Mouse (Mus musculus): ENCODE data around the gene Pex14.

Gene Pex14

DNA sequence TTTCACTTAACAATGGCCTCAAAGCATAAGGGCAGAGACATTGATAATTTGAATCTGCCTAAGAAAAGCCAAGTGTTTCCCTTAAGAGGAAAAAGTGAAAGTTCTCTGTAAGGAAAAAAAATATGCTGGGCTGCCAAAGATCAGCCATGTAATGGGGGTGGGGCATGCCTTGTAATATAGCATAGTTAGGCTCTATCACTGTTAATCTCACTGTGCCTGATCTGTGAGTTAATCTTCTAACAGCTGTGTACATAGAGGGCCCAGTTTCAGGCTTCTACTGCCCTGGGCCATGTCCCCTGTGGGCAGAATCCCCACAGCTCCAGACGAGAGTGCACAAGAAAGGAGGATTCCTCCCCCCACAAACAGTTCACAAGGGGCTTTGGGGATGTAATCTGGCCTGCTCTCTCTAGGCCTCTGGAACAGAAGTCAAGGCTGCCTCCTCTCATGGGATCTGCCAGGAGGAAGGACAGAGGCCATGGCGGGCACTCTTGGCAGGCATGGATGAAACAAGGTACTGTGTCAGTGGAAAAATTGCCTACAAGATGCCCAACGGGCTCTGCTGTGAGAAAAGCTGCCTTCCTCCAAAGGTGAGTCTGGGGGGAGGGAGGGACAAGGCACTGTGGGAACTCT is 127.9 kb downstream of the Pex14 start:
- in situ Hi-C loops (cut with MboI; ENCODE audit: low pct_unique_long_range_greater_than_20kb in 1 of 2, low sequenced_read_pairs in 2 of 2, unreplicated experiment in 1 of 2): no loop called here

DNA sequence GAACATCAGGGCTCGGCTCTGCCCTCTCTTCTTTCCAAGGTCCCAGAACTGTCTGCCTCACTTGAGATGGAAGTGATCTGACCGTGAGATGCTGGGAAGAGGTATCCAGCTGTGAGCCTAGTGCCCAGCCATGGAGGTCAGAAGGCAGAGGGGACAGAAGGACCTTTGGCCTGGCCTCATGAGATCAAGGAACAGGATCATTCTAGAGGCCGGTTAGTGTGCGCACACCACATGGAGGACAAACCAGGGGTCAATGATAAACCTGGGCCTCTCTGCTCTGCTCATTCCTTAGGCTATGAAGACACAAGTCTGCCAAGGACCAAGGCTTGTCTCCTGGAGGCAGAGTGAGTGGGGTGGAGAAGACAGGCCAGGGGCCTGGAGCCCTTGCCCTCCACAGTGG is 128.9 kb downstream of the Pex14 start:
- in situ Hi-C loops (cut with MboI; ENCODE audit: low pct_unique_long_range_greater_than_20kb in 1 of 2, low sequenced_read_pairs in 2 of 2, unreplicated experiment in 1 of 2): no loop called here

DNA sequence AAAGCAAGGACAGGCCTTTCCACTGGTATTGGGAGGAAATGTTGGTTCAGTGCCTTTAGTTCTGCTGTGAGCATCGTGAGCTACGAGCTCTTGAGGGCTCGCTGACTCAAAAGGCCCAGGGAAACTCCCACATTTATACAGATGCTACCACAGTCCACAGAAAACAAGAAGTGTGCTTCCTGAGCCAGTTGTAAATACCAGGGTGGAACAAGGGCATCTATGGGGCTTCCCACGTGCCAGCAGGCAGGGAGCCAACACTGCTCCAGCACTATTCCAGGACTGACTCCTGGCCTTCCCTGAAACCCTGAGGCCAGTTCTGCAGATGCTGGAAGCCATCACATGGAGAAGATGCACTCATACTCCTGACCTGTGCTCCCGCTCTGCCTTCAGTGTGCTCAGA is 130.1 kb downstream of the Pex14 start:
- in situ Hi-C loops (cut with MboI; ENCODE audit: low pct_unique_long_range_greater_than_20kb in 1 of 2, low sequenced_read_pairs in 2 of 2, unreplicated experiment in 1 of 2): no loop called here

DNA sequence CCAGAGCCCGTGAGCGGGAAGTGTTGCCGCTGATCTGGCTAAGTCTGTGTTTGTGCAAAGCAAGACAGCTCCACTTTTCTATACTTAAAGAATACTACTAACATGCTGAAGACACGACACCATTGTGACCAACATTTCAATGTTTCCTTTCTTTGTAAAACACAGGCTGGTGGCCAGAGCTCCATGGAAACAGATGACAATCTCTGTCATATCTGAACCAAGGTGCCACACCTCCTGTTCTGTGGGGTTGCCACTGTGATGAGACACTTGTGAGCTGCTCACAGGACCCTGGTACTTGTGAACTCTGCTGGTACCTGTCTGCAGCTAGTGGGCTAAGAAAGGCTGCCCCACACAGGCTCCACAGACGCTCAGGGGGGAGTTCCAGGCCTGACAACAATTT is 130.8 kb downstream of the Pex14 start:
- in situ Hi-C loops (cut with MboI; ENCODE audit: low pct_unique_long_range_greater_than_20kb in 1 of 2, low sequenced_read_pairs in 2 of 2, unreplicated experiment in 1 of 2): no loop called here

DNA sequence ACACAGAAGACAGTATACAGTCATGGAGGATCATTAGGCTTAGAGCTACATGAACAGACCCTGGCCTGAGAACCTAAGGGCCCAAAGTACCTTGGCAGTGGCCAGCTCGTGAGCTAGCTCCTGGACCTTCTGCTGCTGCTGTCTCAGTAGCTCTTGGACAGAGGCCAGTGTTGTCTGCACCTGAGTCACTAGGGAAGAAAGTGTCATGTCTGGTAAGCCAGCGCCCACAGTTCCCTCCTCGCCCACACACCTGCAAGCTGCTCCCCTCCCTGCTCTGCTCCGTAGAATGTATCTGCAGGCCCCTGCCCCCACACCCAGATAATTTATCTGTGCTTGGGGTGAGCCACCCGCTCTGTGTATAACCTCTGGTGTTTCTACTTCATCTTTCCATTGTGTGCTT is 133.5 kb downstream of the Pex14 start:
- in situ Hi-C loops (cut with MboI; ENCODE audit: low pct_unique_long_range_greater_than_20kb in 1 of 2, low sequenced_read_pairs in 2 of 2, unreplicated experiment in 1 of 2): no loop called here

DNA sequence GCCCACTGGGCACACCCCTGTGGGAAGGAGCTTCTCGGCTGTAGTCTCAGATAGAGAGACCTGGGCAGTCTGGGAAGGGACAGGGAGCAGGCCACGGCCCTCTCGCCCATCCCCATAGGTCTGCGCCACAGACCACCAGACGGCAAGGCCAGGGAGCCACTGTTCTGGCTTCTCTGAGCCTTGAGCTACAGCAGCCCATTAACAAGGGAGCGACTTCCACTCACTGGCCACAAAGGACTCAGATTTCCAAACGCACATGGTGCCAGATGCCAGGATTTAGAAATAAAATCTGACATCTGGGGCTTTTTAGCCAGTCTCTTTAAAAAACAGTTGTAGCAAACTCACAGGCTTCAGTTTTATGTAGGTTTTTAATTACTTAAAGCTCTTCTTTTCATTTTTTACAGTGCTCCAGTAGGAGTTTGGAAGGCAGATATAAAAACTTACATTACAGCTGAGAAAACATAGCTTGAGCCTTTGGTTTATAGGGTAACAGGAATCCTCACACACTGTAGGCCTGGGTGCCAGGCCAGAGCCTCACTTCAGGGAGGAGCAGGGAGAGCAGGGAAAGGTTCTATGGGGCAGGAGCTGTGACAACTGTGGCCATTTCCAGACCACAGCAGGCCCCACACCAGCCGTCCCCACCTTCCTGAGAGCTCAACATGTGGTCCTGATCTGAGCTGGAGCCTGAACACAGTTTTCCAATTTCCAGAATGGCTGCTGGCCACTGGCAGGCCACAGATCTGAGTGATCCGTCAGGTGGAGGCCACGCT is 134.9 kb downstream of the Pex14 start:
- in situ Hi-C loops (cut with MboI; ENCODE audit: low pct_unique_long_range_greater_than_20kb in 1 of 2, low sequenced_read_pairs in 2 of 2, unreplicated experiment in 1 of 2): no loop called here

DNA sequence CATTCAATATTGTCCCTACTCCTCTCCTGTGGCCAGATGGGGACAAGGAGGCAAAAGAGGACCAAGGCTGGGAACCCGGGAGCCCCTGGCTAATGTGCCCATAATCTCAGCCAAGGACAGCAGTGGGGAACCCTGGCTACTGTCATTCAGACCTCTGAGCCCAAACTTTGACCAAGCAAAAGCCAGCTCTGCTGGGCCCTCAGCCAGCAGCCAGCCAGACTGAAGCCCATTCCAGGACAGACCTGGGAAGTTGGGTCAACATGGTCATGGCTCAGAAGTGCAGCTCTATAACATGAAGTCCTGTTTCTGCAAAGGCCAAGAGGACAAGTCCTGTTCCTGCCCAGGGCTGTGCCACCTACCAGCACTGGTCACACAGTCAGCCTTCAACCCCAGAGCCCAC is 137.6 kb downstream of the Pex14 start:
- in situ Hi-C loops (cut with MboI; ENCODE audit: low pct_unique_long_range_greater_than_20kb in 1 of 2, low sequenced_read_pairs in 2 of 2, unreplicated experiment in 1 of 2): no loop called here

DNA sequence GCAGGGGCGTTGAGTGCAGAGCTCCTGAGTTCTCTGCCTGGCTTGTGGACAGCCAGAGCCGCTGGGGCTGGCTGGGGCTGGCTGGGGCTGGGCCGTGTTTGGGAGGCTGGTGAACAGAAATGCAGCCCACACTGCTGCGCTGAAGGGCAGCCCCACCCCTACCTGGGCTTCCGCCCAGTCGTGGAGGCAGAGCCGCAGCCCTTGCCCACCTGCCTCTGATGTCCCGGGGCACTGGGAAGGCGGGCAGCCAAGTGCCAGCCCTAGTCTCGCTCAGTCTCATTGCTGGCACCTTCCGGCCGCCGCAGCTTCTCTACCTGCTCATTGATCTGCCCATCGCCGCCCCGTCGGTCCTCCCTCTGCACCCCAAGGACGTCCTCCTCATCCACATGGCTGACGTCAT is 138.6 kb downstream of the Pex14 start:
- in situ Hi-C loops (cut with MboI; ENCODE audit: low pct_unique_long_range_greater_than_20kb in 1 of 2, low sequenced_read_pairs in 2 of 2, unreplicated experiment in 1 of 2): no loop called here

DNA sequence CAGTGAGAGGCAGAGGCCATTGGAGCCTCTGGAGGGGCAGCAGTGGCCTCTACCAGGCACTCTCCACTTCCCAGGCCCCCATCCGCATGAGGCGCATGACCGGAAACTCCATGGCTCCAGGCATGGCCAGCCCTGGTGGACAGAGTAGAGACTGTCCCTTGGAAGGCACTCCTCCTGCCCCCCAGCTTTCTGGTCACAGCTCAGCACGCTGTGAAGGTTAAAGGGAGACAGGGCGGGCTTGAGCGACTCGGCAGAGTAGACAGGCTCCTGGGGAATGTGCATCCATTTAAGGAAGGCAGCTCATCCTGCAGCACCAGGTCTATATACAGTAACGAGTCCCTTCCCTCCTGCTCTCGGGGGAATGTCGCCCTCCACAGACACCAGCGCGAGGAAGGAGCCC is 139.7 kb downstream of the Pex14 start:
- in situ Hi-C loops (cut with MboI; ENCODE audit: low pct_unique_long_range_greater_than_20kb in 1 of 2, low sequenced_read_pairs in 2 of 2, unreplicated experiment in 1 of 2): no loop called here

DNA sequence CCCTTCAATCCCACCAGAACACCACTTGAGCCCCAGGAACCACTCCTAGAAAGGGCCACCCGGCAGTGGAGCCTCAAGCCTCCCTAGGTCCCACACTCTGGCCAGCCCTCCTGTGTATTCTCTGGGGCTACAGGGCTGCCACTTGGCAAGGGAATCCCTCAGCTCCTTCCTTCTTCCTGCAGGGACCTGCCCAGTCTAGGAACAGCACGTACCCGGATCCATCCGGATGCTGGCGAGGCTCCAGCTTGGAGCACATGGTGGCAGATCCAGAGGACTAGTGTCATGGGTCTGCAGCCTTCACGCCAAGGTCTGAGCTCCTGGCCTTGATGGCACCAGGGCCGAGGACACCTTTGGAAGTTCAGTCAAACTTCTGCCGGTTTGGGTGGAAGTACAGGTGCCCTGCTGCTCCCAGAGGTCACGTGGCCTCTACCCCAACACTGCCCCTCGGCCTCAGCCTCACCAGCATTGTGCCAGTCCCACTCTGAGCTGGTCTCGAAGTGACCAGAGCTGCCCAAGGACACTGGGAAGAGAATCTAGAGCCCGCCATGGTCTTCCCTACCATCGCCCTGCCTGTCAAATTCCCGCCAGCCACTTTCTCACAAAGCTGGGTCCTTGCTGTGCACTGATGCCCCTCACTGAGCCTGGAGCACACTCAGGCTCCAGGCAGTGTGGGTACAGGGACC is 144.4 kb downstream of the Pex14 start:
- in situ Hi-C loops (cut with MboI; ENCODE audit: low pct_unique_long_range_greater_than_20kb in 1 of 2, low sequenced_read_pairs in 2 of 2, unreplicated experiment in 1 of 2): no loop called here

DNA sequence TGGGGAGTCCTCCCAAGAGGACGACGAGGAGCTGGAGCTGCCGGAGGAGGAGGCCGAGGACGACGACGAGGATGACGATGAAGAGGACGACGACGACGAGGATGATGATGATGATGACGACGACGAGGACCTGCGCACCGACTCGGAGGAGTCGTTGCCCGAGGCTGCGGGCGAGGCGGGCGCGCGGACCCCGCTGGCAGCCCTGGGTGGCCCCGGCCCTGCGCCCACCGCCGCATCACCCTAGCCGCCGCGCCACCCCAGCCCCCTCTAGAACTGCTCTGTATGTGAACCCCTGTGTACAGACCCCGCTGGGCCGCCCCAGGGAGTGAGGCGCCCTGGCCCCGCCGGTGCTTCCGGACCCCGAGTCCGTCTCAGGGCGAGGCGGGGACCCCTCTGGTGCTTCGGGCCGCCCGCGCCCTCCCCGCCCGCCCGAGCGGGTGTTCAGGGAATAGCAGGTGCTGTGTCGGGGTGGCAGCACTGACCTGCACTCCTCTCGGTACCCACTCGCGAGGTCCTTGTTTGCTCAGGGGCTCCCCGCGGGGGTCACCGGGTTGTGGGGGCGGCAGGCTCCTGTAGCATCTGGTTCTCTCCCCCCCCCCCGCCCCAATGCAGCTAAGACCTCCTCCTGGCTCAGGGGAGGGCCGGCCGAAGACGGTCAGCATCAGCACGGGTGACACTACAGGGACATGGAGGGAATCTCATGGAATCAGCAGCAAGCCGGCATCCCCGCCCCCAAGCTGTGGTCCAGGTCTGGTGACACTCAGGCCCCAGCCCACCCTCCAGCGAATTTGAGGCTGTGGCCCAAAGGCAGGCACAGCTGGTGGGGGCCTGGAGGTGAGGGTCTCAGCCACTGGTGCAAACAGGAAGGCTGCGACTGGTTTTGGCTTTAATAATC is 147.1 kb downstream of the Pex14 start:
- in situ Hi-C loops (cut with MboI; ENCODE audit: low pct_unique_long_range_greater_than_20kb in 1 of 2, low sequenced_read_pairs in 2 of 2, unreplicated experiment in 1 of 2): no loop called here

DNA sequence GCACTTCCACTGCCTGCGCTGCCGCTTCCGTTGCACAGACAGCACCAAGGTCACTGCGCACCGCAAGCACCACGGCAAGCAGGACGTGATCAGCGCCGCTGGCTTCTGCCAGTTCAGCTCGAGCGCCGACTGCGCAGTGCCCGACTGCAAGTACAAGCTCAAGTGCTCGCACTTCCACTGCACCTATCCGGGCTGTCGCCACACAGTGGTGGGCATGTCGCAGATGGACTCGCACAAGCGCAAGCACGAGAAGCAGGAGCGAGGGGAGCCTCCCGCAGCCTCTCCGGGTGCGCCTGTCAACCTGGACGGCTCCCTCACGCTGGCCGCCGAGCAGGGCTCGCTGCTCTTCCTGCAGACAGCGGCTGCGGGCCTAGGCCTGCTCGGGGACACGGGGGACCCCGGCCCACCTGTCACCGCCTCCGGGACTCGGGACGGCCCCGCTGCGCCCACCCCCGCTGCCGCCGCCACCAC is 147.8 kb downstream of the Pex14 start:
- in situ Hi-C loops (cut with MboI; ENCODE audit: low pct_unique_long_range_greater_than_20kb in 1 of 2, low sequenced_read_pairs in 2 of 2, unreplicated experiment in 1 of 2): no loop called here

DNA sequence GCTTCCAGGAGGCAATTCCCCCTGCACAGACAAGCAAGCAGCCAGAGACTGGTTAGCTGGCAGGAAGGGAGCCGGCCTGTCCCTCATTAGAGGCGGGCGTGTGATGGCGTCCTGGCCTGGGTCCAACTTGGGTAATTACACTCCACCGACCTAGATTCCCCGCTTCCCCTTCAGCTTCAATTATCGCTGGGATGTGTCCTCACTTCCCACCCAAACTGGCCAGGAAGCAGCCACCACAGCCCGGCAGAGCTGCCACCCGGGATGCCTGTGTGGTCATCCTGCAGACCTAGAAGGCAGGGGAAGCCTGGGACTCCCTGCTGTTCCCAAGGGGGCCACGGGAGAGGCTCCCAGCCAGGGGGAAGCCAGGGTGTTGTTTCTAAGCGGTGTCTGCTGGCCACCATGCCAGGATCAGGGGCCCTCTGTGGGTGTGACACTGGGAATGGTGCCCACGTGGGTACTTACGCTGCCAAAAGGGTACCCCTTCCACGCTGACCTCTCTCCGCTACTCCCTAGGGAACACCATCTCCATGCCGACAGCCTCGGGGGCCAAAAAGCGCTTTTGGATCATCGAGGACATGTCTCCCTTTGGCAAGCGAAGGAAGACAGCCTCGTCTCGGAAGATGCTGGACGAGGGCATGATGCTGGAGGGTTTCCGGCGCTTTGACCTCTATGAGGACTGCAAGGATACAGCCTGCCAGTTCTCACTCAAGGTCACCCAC is 148.6 kb downstream of the Pex14 start:
- in situ Hi-C loops (cut with MboI; ENCODE audit: low pct_unique_long_range_greater_than_20kb in 1 of 2, low sequenced_read_pairs in 2 of 2, unreplicated experiment in 1 of 2): no loop called here

DNA sequence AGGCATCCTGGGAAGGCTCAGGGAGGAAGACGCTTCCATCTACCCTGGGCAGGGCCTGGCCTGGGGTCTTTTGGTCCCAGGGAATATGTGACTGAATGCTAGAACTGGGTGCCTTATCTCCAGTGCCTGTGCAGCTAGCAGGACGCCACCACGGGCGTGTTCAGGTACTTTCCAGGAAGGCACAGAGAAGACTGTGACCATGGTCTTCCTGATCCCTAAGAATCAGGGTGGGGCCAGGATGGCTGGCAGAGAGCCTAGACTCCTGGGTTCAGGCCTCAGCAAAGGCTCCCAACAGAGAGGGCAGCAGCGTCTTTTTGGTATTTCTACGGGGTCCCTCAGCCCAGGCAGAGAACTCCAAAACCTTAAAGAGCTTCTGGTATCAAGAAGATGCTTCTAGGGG is 149.2 kb downstream of the Pex14 start:
- in situ Hi-C loops (cut with MboI; ENCODE audit: low pct_unique_long_range_greater_than_20kb in 1 of 2, low sequenced_read_pairs in 2 of 2, unreplicated experiment in 1 of 2): no loop called here

DNA sequence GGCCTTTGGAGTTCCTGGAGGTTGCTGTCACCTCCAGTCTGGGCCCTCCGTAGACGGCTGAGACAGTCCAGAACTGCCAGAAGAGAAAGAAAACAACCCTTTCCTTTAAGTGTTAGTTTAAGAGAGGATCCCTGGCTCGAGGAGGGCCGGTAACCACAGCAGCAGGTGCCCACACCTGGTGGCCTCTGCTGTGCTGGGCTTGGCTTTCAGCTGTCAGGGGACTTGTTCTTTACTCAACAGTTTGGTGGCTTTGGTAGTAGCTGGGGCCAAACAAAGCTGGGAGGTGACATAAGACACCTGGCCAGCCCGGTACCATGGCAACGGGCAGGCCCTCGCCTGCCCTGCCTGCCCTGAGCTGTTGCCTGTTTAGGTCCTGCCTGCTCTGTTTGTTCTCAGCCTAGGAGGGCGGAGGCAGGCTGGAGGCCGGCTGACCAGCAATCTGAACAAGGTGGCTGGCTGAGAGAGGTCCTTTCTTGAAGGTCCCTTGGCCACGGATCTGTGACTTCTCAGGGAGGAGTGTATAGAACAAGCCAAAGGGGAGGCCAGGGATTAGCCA is 151.8 kb downstream of the Pex14 start:
- in situ Hi-C loops (cut with MboI; ENCODE audit: low pct_unique_long_range_greater_than_20kb in 1 of 2, low sequenced_read_pairs in 2 of 2, unreplicated experiment in 1 of 2): no loop called here

DNA sequence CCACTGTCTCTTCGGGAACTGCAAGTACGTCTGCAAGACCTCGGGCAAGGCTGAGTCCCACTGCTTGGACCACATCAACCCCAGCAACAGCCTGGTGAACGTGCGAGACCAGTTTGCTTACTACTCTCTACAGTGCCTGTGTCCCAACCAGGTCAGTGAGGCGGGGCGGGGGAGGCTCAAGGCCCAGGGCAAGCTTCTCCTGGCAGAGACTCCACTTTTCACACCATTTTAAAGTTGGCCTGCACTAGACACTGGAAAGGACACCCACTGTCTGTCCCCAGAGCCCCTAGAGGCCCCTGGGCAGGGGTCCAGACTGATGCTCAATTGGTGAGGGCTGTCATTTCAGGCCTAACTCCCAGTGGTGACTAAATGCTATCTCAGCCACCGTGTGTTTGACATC is 153.6 kb downstream of the Pex14 start:
- in situ Hi-C loops (cut with MboI; ENCODE audit: low pct_unique_long_range_greater_than_20kb in 1 of 2, low sequenced_read_pairs in 2 of 2, unreplicated experiment in 1 of 2): no loop called here

DNA sequence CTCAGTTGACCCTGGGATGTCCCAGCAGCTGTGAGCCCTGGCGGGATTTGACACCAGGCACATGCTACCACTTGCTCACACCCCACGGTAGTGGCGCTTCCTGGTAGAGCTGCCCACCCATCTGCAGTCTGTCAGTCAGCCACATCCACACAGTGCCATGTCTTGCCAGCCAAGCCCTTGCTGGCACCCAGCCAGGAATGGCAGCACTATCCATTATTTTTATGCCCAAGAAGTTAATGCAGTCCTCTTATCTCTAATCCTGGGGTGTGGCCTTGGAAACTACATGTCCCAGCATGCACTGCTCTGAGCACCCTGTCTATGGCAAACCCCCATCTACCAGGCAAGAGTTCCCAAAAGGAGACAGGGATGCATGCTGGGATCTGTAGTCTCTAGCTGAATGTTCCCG is 154.2 kb downstream of the Pex14 start:
- in situ Hi-C loops (cut with MboI; ENCODE audit: low pct_unique_long_range_greater_than_20kb in 1 of 2, low sequenced_read_pairs in 2 of 2, unreplicated experiment in 1 of 2): no loop called here

DNA sequence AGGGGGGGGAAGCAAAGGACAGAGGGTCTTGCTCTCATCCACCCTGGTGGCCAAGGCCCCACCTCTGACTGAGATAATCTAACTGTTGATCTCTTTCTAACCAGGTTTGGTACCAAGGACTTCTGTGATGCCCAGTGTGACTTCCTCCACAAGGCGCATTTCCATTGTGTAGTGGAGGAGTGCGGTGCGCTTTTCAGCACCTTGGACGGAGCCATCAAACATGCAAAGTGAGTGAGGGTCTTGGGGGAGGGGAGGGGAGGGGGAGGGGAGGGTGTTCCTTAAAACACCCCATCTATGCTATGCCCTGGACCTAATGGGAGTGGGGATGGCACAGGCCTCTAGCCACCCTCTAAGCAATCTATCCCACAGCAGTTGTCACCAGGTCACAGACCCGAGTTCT is 156.6 kb downstream of the Pex14 start:
- in situ Hi-C loops (cut with MboI; ENCODE audit: low pct_unique_long_range_greater_than_20kb in 1 of 2, low sequenced_read_pairs in 2 of 2, unreplicated experiment in 1 of 2): no loop called here
